Mouse (Mus musculus) G1E (cell line): ENCODE measurements around the gene 2210407C18Rik. TPM values are rescaled to one million over a fixed set of nuclear protein-coding genes. Genes with fewer than 3 reads are reported as not detected.
A peak's percentile ranks its signal among the peaks of the same experiment; 100 is the strongest.

Experiments
- ATAC-seq: 2 replicates; pipeline ENCODE4 v1.8.0; 2016; ENCODE audit warnings: mild to moderate bottlenecking; ENCODE audit not compliant: insufficient number of reproducible peaks, poor library complexity, low FRiP score, severe bottlenecking; ENCODE audit errors: extremely low read depth
- DNase-seq: peaks from one replicate; pipeline ENCODE4 v3.0.0; 2012; ENCODE audit warnings: low spot score
- H3K27me3 ChIP-seq: 2 replicates; pipeline ENCODE4 v1.6.1; 2012; ENCODE audit warnings: mild to moderate bottlenecking, low read length, inconsistent platforms; ENCODE audit not compliant: insufficient read depth
- H3K36me3 ChIP-seq: replicated peaks from 2 replicates; pipeline ENCODE3; 2012; ENCODE audit warnings: mild to moderate bottlenecking, inconsistent platforms
- H3K4me1 ChIP-seq: 2 replicates; pipeline ENCODE4 v1.6.1; 2012; ENCODE audit warnings: low read depth, low read length, inconsistent platforms, mixed read lengths; ENCODE audit not compliant: insufficient read depth
- H3K4me3 ChIP-seq: 2 replicates; pipeline ENCODE4 v1.5.1; 2012; ENCODE audit warnings: low read depth, mild to moderate bottlenecking, inconsistent platforms, low read length, moderate library complexity, mixed read lengths
- H3K9me3 ChIP-seq: replicated peaks from 2 replicates; pipeline ENCODE4 v1.6.1; 2012; ENCODE audit warnings: inconsistent platforms
- CTCF ChIP-seq: IDR thresholded peaks from 2 replicates; pipeline ENCODE4 v1.5.1; 2012; ENCODE audit warnings: low read depth, low read length, inconsistent platforms, mixed read lengths
- GATA1 ChIP-seq: IDR thresholded peaks from 2 replicates; pipeline ENCODE4 v1.6.1; 2012; ENCODE audit warnings: borderline replicate concordance, low read length, inconsistent platforms, mixed read lengths
- GATA2 ChIP-seq: IDR thresholded peaks from 2 replicates; pipeline ENCODE4 v1.6.1; 2012; ENCODE audit warnings: low read depth, low read length, inconsistent platforms, borderline replicate concordance
- POLR2AphosphoS5 ChIP-seq: IDR thresholded peaks from 2 replicates; pipeline ENCODE4 v1.6.1; 2012; ENCODE audit warnings: low read depth, low read length, inconsistent platforms; ENCODE audit not compliant: insufficient replicate concordance
- TAL1 ChIP-seq: conservative IDR thresholded peaks from 2 replicates; pipeline ENCODE4 v1.6.1; 2012; ENCODE audit warnings: low read depth, low read length, inconsistent platforms, mixed read lengths
- polyA plus RNA-seq: library from polyadenylated mRNA; stranded (reverse); fragments of >175 nt; gene quantifications from 2 replicates; pipeline ENCODE4 v1.2.3, GENCODE M21; 2012
- total RNA-seq, 2 experiments: library from RNA; stranded (forward) in 1 of 2; stranded (reverse) in 1 of 2; fragments of 200-1000 nt in 1 of 2; fragments of >200 nt in 1 of 2; fragmentation: Nextera tagmentation in 1 of 2; gene quantifications; 2 replicates each; pipeline ENCODE4 v1.2.3; 2014 to 2017

2210407C18Rik gene
- not detected in 2 replicates for total RNA-seq (2014; fragmentation: Nextera tagmentation)
- not detected in 2 replicates for total RNA-seq (2017)
- not detected in 2 replicates for polyA plus RNA-seq

DNA sequence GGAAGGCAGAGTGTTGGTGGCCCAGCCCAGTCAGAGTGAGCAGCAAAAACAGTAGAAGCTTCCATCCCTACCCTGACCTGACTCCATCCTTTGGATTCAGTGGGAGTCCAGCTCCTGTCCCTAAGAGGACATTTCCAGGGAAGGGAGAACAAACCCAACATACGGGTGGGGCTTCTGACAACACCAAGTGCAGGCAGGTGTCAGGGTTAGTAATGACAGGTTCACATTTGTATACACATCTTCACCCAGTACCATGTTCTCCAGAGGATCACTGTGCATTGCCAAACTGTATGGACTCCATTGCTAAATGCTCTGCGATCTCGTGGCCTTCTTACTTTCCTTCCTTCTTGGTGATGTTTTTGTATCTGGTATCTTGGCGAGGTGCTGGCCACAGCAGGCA is at the start of gene 2210407C18Rik:
TSS of gene 2210407C18Rik (minus strand) at position 101 of the 400 bp plus-strand sequence.
- DNase-seq (no peak), ATAC-seq (no peak)
- Histone ChIP-seq H3K36me3 (no peaks in the 10 kb centered on the region), H3K9me3 (no peaks in the 10 kb centered on the region), H3K4me3 (no peak within 1 kb of the TSS), H3K4me1 (peaks cover 2% of the 10 kb centered on the region; the same call in 1 of the 2 replicates), H3K27me3 (no peaks in the 10 kb centered on the region)
- TF ChIP-seq GATA1 (no peak), TAL1 (no peak), CTCF (no peak), GATA2 (no peak), POLR2AphosphoS5 (no peak)

DNA sequence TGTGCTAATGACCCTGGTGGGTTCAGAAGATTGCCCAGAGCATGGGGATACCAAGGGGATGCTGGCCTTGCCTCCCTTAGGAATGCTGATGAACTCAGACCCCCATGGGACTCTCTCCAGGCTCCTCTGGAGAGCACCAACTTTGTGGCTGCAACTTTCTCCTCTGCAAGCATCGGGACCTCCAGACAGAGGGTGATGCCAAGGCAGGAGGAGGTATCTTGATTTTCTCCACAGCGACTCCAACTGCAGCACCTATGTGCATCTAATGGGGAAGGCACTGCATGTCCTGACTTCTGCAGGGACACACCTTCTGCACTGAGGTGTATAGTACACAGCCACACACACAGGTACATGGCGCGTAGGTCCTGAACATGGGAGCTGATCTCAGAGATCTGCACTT is 42.7 kb upstream of the 2210407C18Rik start, which contains the start of gene Olfr322:
TSS of gene Olfr322 (plus strand) at position 187 of the 400 bp plus-strand sequence.
- no peaks in the 10 kb centered on the region for H3K4me1 ChIP-seq
- 0 out of 2 replicates have a peak, but pooled peaks cover 2% of the 10 kb centered on the region for H3K27me3 ChIP-seq
- no peaks in the 10 kb centered on the region for H3K36me3 ChIP-seq
- no peaks in the 10 kb centered on the region for H3K9me3 ChIP-seq
- H3K4me3 ChIP-seq = no peak within 1 kb of the TSS
- TF ChIP-seq CTCF (no peak), GATA1 (no peak)
- ATAC-seq (no peak), DNase-seq (no peak)

DNA sequence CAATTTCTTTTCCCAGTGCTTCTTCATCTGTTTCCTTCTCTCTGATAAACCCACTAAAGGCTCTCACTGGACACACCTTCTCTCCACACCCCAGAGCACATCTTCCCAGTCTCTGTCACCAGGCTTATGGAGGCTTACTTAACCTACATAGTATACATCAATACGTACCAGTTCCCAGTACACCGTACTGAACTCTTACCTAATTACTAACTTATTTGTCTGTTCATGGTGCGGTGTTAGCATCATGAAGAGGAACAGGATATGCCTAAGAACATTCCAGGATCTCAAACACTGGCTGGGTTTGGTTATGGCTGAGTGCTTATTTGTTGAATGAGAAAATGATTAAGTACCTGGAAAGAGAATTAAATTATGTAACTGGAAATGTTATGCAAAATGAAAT is 39.3 kb upstream of the 2210407C18Rik start:
- no peak for DNase-seq
- peaks cover 7% of the 10 kb centered on the region; the same call in 1 of the 2 replicates for H3K27me3 ChIP-seq
- no peak overlapping the region for H3K4me3 ChIP-seq
- H3K9me3 ChIP-seq = no peaks in the 10 kb centered on the region
- no peak for ATAC-seq
- H3K36me3 ChIP-seq = no peaks in the 10 kb centered on the region
- TF ChIP-seq GATA2 (no peak), TAL1 (no peak), POLR2AphosphoS5 (no peak), CTCF (no peak), GATA1 (no peak)
- no peaks in the 10 kb centered on the region for H3K4me1 ChIP-seq

- peak; percentile 1; the same call in 1 of the 2 replicates for ATAC-seq
- TF ChIP-seq POLR2AphosphoS5 (no peak), GATA1 (no peak), CTCF (peak; percentile 73), GATA2 (no peak)
Observed at GRCm38 (mm10) chr11:58643350-58643749, 27.5 kb upstream of the 2210407C18Rik start.

GRCm38 (mm10) chr11:58641638-58642358 is 25.9 kb upstream of the 2210407C18Rik start:
- ATAC-seq = no peak
- Histone ChIP-seq H3K9me3 (no peaks in the 10 kb centered on the region), H3K27me3 (peaks cover 27% of the 10 kb centered on the region), H3K36me3 (no peaks in the 10 kb centered on the region), H3K4me1 (peaks cover 11% of the 10 kb centered on the region), H3K4me3 (no peak overlapping the region)
- TF ChIP-seq GATA1 (no peak), CTCF (no peak), GATA2 (no peak), POLR2AphosphoS5 (no peak), TAL1 (no peak)
- no peak for DNase-seq

More at GRCm38 (mm10) chr11:58643350-58643749, 27.5 kb upstream of the 2210407C18Rik start:
- Histone ChIP-seq H3K9me3 (no peaks in the 10 kb centered on the region), H3K27me3 (peaks cover 25% of the 10 kb centered on the region), H3K4me3 (no peak overlapping the region), H3K36me3 (no peaks in the 10 kb centered on the region), H3K4me1 (peaks cover 11% of the 10 kb centered on the region)
- DNase-seq = peak; percentile 56

- DNase-seq (no peak), ATAC-seq (no peak)
- peaks cover 11% of the 10 kb centered on the region for H3K4me1 ChIP-seq
- H3K9me3 ChIP-seq = no peaks in the 10 kb centered on the region
- no peak overlapping the region for H3K4me3 ChIP-seq
- H3K27me3 ChIP-seq = peaks cover 27% of the 10 kb centered on the region
- TF ChIP-seq GATA1 = no peak
- TF ChIP-seq CTCF = no peak
- no peak for TF ChIP-seq POLR2AphosphoS5
- no peak for TF ChIP-seq TAL1
- TF ChIP-seq GATA2 = no peak
- no peaks in the 10 kb centered on the region for H3K36me3 ChIP-seq
Observed at GRCm38 (mm10) chr11:58641057-58641456, 25.2 kb upstream of the 2210407C18Rik start.
